Mouse (Mus musculus) retina, postnatal 1 day (tissue): Measurements from ENCODE around the gene Tnfsf13.

Experiments
- DNase-seq: peaks from one replicate; pipeline ENCODE4 v3.0.0-alpha.2; 2012

Gene Tnfsf13

GRCm38 (mm10) chr11:69645860-69646259 lies 39.7 kb downstream of the Tnfsf13 start:
- no peak for DNase-seq

- no peak for DNase-seq
Measured at GRCm38 (mm10) chr11:69635471-69635870, 50.1 kb downstream of the Tnfsf13 start.

DNA sequence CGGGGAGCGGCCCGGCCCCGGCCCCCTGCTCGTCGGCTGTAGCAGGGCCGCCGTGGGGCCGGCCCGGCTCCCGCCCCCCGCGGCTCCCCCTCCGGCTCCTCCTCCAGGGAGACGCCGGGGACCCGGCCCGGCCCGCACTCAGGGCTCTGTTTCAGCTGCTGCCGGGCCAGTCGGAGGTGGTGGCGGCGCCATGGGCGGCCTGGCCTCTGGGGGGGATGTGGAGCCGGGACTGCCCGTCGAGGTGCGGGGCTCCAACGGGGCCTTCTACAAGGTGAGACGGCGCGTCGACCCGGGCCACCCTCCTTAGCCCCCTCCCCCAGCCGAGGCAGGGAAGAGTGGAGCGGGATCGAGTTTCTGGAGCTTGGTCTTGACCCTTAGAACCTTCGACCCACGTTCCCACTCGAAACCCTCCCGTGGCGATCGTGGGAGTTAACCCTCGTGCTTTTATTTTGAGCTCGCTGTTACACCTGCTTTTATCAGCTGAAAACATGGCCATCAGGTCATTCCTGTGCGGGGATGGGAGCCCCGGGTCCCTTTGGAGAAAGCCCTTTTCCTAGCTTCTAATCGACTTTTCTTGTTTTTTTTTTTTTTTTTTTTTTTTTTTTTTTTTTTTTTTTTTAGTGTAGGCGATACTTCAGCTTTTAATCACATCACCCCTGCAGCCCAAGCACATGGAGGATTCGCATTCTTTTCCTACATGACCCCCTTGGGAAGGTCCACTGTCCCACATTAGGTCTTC lies 52.3 kb downstream of the Tnfsf13 start:
- DNase-seq = no peak
